Mouse (Mus musculus): ENCODE results near the gene Coro2a. TPM values are rescaled to one million over a fixed set of nuclear protein-coding genes. Genes with fewer than 3 reads are reported as not detected.

Coro2a gene
- polyA plus RNA-seq, 1 experiment, result 0.33 TPM

DNA sequence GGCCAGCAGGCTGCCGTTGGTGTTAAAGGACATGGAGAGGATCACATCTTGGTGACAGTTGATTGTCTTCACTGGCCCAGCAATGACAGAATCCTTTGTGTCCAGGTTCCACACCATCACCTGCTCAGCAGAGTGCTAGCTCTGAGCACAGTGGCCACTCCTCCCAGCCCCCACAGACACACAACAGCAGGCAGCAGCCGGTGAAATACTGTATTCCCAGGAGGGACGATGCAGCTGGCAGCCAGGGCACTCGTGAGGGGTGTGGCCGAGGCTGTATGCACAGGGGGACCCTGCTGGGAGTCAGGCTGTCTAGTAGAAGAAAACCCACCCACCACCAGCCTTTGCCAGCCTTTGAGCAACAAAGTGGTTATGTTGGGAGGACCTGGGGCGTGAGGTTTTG lies 55.3 kb downstream of the Coro2a start:
- Histone ChIP-seq H3ac (ENCODE audit: control insufficient read depth, insufficient read length, low read depth) (no peak overlapping the region), H3K4me3 (ENCODE audit: insufficient read depth, poor library complexity, severe bottlenecking) (no peak overlapping the region), H3K79me2 (ENCODE audit: control insufficient read depth, insufficient read depth) (no peaks in the 10 kb centered on the region), H3K79me3 (ENCODE audit: low read depth) (no peaks in the 10 kb centered on the region), H3K27me3 (ENCODE audit: control insufficient read depth, insufficient read depth, insufficient read length) (peaks cover 10% of the 10 kb centered on the region), H3K36me3 (ENCODE audit: control insufficient read depth, insufficient read depth) (no peaks in the 10 kb centered on the region)
- TF ChIP-seq USF1 (IDR thresholded peaks at IDR 0.05; ENCODE audit: low read depth) (no peak), MAX (IDR thresholded peaks at IDR 0.05) (no peak), FOSL1 (IDR thresholded peaks at IDR 0.05; ENCODE audit: insufficient read depth, low read length, poor library complexity, severe bottlenecking) (no peak), CTCF (IDR thresholded peaks at IDR 0.05; ENCODE audit: control insufficient read depth, insufficient read depth, insufficient read length) (no peak), MYOG (IDR thresholded peaks at IDR 0.05; ENCODE audit: control insufficient read depth, extremely low read depth, insufficient read length) (no peak), MYOD1 (IDR thresholded peaks at IDR 0.05; ENCODE audit: control insufficient read depth, insufficient read length, low read depth) (no peak), CEBPB (IDR thresholded peaks at IDR 0.05; ENCODE audit: low read depth) (no peak)

DNA sequence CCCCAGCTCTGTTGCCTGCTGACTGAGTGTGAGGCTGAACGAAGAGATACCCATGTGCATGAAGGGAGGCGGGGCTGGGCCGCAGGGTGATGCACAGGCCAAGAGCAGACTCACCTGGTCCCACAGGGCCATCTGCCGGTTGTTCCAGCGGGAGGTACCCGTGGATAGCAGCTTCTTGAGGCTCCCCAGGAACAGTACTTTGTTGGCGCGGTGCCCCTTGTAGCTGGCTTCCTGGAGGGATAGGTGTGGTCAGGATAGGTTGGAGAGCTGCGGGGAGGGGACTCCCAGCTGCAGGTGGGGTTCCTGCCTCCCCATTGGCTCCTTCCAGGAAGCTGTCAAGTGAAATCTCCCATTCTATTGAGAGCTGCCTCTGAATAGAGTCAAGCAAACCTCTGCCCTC lies 56.5 kb downstream of the Coro2a start:
- H3K27me3 ChIP-seq (ENCODE audit: control insufficient read depth, insufficient read depth, insufficient read length), result peaks cover 6% of the 10 kb centered on the region
- no peaks in the 10 kb centered on the region for H3K79me2 ChIP-seq (ENCODE audit: control insufficient read depth, insufficient read depth)
- no peaks in the 10 kb centered on the region for H3K36me3 ChIP-seq (ENCODE audit: control insufficient read depth, insufficient read depth)
- H3K4me3 ChIP-seq (ENCODE audit: insufficient read depth, poor library complexity, severe bottlenecking), result no peak overlapping the region
- no peaks in the 10 kb centered on the region for H3K79me3 ChIP-seq (ENCODE audit: low read depth)
- TF ChIP-seq MYOG (IDR thresholded peaks at IDR 0.05; ENCODE audit: control insufficient read depth, extremely low read depth, insufficient read length) (no peak), CTCF (IDR thresholded peaks at IDR 0.05; ENCODE audit: control insufficient read depth, insufficient read depth, insufficient read length) (no peak), CEBPB (IDR thresholded peaks at IDR 0.05; ENCODE audit: low read depth) (no peak), FOSL1 (IDR thresholded peaks at IDR 0.05; ENCODE audit: insufficient read depth, low read length, poor library complexity, severe bottlenecking) (no peak), USF1 (IDR thresholded peaks at IDR 0.05; ENCODE audit: low read depth) (no peak), MAX (IDR thresholded peaks at IDR 0.05) (no peak)
- no peak overlapping the region for H3ac ChIP-seq (ENCODE audit: control insufficient read depth, insufficient read length, low read depth)

DNA sequence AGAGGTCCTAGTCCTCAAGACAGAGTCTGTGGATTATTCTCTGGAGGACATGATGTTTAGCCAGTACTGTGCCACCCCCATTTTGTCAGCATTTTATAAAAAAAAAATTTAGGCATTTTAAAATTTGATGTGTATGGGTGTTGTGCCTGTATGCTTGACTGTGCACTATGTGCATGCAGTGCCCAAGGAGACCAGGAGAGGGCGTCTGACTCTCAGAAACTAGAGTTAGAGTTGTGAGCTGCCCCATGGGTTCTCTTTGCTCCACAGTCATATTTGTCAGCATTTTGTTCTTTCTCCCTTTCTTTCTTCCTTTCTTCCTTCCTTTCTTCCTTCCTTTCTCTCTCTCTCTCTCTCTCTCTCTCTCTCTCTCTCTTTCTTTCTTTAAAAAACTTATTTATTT lies 57.7 kb downstream of the Coro2a start:
- no peaks in the 10 kb centered on the region for H3K79me3 ChIP-seq (ENCODE audit: low read depth)
- TF ChIP-seq MYOG (IDR thresholded peaks at IDR 0.05; ENCODE audit: control insufficient read depth, extremely low read depth, insufficient read length), result no peak
- no peak for TF ChIP-seq CEBPB (IDR thresholded peaks at IDR 0.05; ENCODE audit: low read depth)
- no peak for TF ChIP-seq USF1 (IDR thresholded peaks at IDR 0.05; ENCODE audit: low read depth)
- TF ChIP-seq MYOD1 (IDR thresholded peaks at IDR 0.05; ENCODE audit: control insufficient read depth, insufficient read length, low read depth), result no peak
- no peak overlapping the region for H3ac ChIP-seq (ENCODE audit: control insufficient read depth, insufficient read length, low read depth)
- no peak overlapping the region for H3K4me3 ChIP-seq (ENCODE audit: insufficient read depth, poor library complexity, severe bottlenecking)
- H3K36me3 ChIP-seq (ENCODE audit: control insufficient read depth, insufficient read depth), result no peaks in the 10 kb centered on the region
- H3K79me2 ChIP-seq (ENCODE audit: control insufficient read depth, insufficient read depth), result no peaks in the 10 kb centered on the region
- H3K27me3 ChIP-seq (ENCODE audit: control insufficient read depth, insufficient read depth, insufficient read length), result peaks cover 6% of the 10 kb centered on the region

DNA sequence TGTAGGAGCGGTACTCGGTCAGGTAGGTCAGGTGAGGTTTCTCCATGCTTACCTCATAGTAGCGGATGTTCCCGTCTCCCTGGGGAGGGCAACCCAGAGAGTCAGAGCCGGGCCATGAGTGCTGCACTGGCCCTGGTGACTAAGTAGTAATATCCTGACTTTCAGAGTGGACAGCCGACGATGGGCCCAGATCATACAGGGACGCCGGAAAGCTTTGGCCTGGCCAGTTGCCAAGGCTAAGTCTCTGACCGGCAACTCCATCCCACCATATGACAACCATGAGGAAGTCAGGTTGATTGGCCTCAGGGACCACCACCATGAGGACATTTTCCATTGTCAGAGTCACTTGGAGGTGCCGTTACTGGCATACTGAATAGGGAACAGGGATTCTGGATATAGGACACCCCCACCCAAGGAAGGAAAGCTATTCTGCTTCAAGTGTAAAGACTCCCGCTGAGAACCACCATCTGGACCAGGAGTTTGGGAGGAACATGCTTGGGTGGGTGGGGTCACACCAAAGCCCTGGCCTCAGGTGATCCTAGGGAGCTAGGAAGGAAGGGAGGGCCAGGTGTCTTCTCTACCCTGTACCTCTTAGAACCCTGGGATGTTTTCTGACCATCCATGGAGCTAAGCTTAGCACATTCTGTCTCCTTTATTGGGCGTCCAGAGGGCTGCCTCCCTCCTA lies 58.5 kb downstream of the Coro2a start:
- TF ChIP-seq USF1 (IDR thresholded peaks at IDR 0.05; ENCODE audit: low read depth), result no peak
- TF ChIP-seq CEBPB (IDR thresholded peaks at IDR 0.05; ENCODE audit: low read depth), result no peak
- no peak for TF ChIP-seq CTCF (IDR thresholded peaks at IDR 0.05; ENCODE audit: control insufficient read depth, insufficient read depth, insufficient read length)
- TF ChIP-seq FOSL1 (IDR thresholded peaks at IDR 0.05; ENCODE audit: insufficient read depth, low read length, poor library complexity, severe bottlenecking), result no peak
- no peak for TF ChIP-seq MYOG (IDR thresholded peaks at IDR 0.05; ENCODE audit: control insufficient read depth, extremely low read depth, insufficient read length)
- TF ChIP-seq MYOD1 (IDR thresholded peaks at IDR 0.05; ENCODE audit: control insufficient read depth, insufficient read length, low read depth), result no peak
- TF ChIP-seq MAX (IDR thresholded peaks at IDR 0.05), result no peak
- no peaks in the 10 kb centered on the region for H3K36me3 ChIP-seq (ENCODE audit: control insufficient read depth, insufficient read depth)

DNA sequence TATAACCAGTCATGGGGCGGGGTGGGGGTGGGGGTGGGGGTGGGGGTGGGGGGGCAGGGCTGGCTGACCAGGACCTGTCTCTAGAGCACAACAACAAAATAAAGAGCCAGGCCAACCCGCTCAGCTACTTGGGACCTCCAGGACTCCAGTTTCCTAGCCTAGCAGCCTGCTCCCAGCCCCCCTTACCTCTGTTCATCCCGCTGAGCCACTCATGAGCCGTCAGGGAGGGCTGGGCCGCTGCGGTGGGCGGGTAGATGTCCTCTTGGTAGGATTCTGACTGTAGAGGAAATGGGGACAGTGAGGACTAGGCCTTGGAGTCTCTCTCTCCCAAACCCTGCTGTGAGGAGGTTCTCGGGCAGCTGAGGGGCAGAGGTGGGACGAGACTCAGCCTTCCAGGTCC lies 60.3 kb downstream of the Coro2a start:
- TF ChIP-seq USF1 (IDR thresholded peaks at IDR 0.05; ENCODE audit: low read depth) (no peak), CEBPB (IDR thresholded peaks at IDR 0.05; ENCODE audit: low read depth) (no peak), CTCF (IDR thresholded peaks at IDR 0.05; ENCODE audit: control insufficient read depth, insufficient read depth, insufficient read length) (no peak), MYOD1 (IDR thresholded peaks at IDR 0.05; ENCODE audit: control insufficient read depth, insufficient read length, low read depth) (no peak), MAX (IDR thresholded peaks at IDR 0.05) (no peak), MYOG (IDR thresholded peaks at IDR 0.05; ENCODE audit: control insufficient read depth, extremely low read depth, insufficient read length) (no peak), FOSL1 (IDR thresholded peaks at IDR 0.05; ENCODE audit: insufficient read depth, low read length, poor library complexity, severe bottlenecking) (no peak)

More for the DNA sequence above, 58.5 kb downstream of the Coro2a start:
- H3K27me3 ChIP-seq (ENCODE audit: control insufficient read depth, insufficient read depth, insufficient read length), result peaks cover 5% of the 10 kb centered on the region
- H3K79me3 ChIP-seq (ENCODE audit: low read depth), result no peaks in the 10 kb centered on the region
- H3K79me2 ChIP-seq (ENCODE audit: control insufficient read depth, insufficient read depth), result no peaks in the 10 kb centered on the region
- H3K4me3 ChIP-seq (ENCODE audit: insufficient read depth, poor library complexity, severe bottlenecking), result no peak overlapping the region
- H3ac ChIP-seq (ENCODE audit: control insufficient read depth, insufficient read length, low read depth), result no peak overlapping the region

DNA sequence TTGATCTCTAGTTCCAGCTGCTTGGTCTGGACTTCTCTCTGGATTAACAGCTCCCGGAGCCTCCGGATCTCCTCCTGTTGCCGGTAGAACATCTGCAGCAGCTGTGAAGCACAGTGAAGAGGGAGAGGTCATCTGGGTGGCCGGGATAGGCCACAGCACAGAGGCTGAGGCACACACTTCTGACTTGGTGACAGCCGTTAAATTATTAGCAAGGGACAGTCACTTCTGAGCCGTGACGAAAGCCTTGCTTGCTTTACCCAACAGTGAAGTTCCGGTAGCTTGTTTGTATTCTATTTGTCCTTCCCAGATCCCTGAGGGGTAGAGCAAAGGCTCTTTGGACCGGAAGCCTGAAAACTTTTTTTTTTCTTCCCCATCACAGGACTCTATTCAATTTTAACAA lies 62.8 kb downstream of the Coro2a start:
- Histone ChIP-seq H3ac (ENCODE audit: control insufficient read depth, insufficient read length, low read depth) (no peak overlapping the region), H3K79me2 (ENCODE audit: control insufficient read depth, insufficient read depth) (no peaks in the 10 kb centered on the region), H3K79me3 (ENCODE audit: low read depth) (no peaks in the 10 kb centered on the region), H3K36me3 (ENCODE audit: control insufficient read depth, insufficient read depth) (no peaks in the 10 kb centered on the region), H3K27me3 (ENCODE audit: control insufficient read depth, insufficient read depth, insufficient read length) (peaks cover 15% of the 10 kb centered on the region), H3K4me3 (ENCODE audit: insufficient read depth, poor library complexity, severe bottlenecking) (no peak overlapping the region)
- TF ChIP-seq MAX (IDR thresholded peaks at IDR 0.05) (no peak), FOSL1 (IDR thresholded peaks at IDR 0.05; ENCODE audit: insufficient read depth, low read length, poor library complexity, severe bottlenecking) (no peak), CEBPB (IDR thresholded peaks at IDR 0.05; ENCODE audit: low read depth) (no peak), MYOD1 (IDR thresholded peaks at IDR 0.05; ENCODE audit: control insufficient read depth, insufficient read length, low read depth) (no peak)

More for the DNA sequence above, 60.3 kb downstream of the Coro2a start:
- H3K36me3 ChIP-seq (ENCODE audit: control insufficient read depth, insufficient read depth), result no peaks in the 10 kb centered on the region
- H3K79me3 ChIP-seq (ENCODE audit: low read depth), result no peaks in the 10 kb centered on the region
- no peaks in the 10 kb centered on the region for H3K79me2 ChIP-seq (ENCODE audit: control insufficient read depth, insufficient read depth)
- no peak overlapping the region for H3K4me3 ChIP-seq (ENCODE audit: insufficient read depth, poor library complexity, severe bottlenecking)
- peaks cover 9% of the 10 kb centered on the region for H3K27me3 ChIP-seq (ENCODE audit: control insufficient read depth, insufficient read depth, insufficient read length)
- no peak overlapping the region for H3ac ChIP-seq (ENCODE audit: control insufficient read depth, insufficient read length, low read depth)

All from C2C12 (cell line).